Mouse (Mus musculus): ENCODE data around the gene Atp6ap1. TPM values are rescaled to one million over a fixed set of nuclear protein-coding genes. Genes with fewer than 3 reads are reported as not detected.

The Atp6ap1 gene
- polyA plus RNA-seq, 1 experiment from 2014 or later, result 90.6 TPM

DNA sequence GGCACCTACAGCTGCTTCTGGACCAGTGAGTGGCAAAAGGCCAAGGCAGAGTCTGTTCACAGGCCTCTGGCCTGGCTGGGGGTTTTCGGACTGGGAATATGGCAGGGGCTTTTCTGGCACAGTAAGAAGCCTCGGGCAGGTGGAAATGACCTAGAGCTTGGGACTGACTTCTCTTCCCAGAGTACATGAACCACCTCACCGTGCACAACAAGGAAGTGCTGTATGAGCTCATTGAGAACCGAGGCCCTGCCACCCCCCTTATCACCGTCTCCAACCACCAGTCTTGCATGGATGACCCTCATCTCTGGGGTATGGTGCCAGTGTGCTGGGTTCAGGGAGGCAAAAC, 13.8 kb upstream of the Atp6ap1 start:
- peak overlapping the region; percentile 55 for H3K4me3 ChIP-seq (ENCODE audit: low read depth, low read length)
- WGBS (ENCODE audit: insufficient replicate concordance), result 55% methylated on average over 5 of the region's 5 CpGs
- no peak for ATAC-seq (replicated peaks; ENCODE audit: insufficient number of reproducible peaks, low FRiP score, low TSS enrichment)

DNA sequence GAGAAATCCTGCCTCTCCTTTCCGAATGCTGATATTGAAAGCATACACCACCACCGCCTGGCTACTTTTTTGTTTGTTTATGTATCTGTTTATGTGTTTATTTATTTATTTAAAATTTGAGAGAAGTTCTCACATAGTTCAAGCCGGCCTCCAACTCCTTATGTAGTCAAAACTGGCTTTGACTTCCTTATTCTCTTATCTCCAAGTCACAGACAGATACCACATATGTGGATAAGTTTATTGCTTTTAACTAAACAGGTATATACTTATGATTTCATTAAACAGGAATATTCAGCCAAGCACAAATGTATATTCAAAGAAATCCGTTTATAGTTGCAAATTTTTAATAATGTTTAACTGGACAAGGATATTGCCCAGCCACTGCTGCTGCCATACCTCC, 3.5 kb upstream of the Atp6ap1 start:
- no peaks in the 10 kb centered on the region for H3K27me3 ChIP-seq (ENCODE audit: control insufficient read depth, insufficient read depth, low read length)
- no peak overlapping the region for H3K27ac ChIP-seq (ENCODE audit: low read depth, low read length)
- no peaks in the 10 kb centered on the region; the same call in 1 of the 2 replicates for H3K36me3 ChIP-seq (ENCODE audit: control insufficient read depth, insufficient read depth, low read length)
- H3K9ac ChIP-seq (ENCODE audit: low read depth, low read length), result no peak overlapping the region
- 64% methylated on average over 4 of the region's 4 CpGs for WGBS (ENCODE audit: insufficient replicate concordance)
- H3K4me3 ChIP-seq (ENCODE audit: low read depth, low read length), result no peak overlapping the region
- H3K9me3 ChIP-seq (replicated peaks; ENCODE audit: control insufficient read depth, low read length), result no peaks in the 10 kb centered on the region
- H3K4me2 ChIP-seq, result no peak overlapping the region
- no peak for ATAC-seq (replicated peaks; ENCODE audit: insufficient number of reproducible peaks, low FRiP score, low TSS enrichment)
- 0 out of 2 replicates have a peak, but pooled peaks cover 3% of the 10 kb centered on the region for H3K4me1 ChIP-seq (ENCODE audit: control insufficient read depth, insufficient read depth, low read length)

More for the DNA sequence above, 13.8 kb upstream of the Atp6ap1 start:
- H3K27ac ChIP-seq (ENCODE audit: low read depth, low read length), result peak overlapping the region; percentile 78
- no peaks in the 10 kb centered on the region for H3K9me3 ChIP-seq (replicated peaks; ENCODE audit: control insufficient read depth, low read length)
- peak overlapping the region; percentile 79 for H3K4me2 ChIP-seq
- H3K4me1 ChIP-seq (ENCODE audit: control insufficient read depth, insufficient read depth, low read length), result peaks cover 2% of the 10 kb centered on the region; the same call in 1 of the 2 replicates
- H3K36me3 ChIP-seq (ENCODE audit: control insufficient read depth, insufficient read depth, low read length), result no peaks in the 10 kb centered on the region
- H3K27me3 ChIP-seq (ENCODE audit: control insufficient read depth, insufficient read depth, low read length), result no peaks in the 10 kb centered on the region
- H3K9ac ChIP-seq (ENCODE audit: low read depth, low read length), result peak overlapping the region; percentile 73

DNA sequence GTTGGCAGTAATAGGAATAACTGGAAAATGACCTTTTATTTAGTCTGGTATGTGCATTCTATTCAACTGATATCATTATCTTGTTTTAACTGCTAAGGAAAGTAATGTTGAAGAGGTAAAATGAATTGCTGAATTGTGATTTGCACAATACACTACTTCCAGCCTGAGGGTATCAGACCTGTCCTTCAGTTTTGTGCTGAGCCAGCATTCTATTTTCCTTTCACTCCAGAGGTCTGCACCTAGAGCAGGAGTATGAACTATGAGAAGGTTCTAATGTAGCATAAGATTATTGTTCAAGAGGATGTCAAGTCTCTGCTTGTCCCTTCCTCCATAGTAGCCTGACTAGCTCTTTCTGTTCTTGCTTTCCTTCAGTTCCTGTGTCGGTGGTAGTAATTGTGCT, 1.5 kb downstream of the Atp6ap1 start:
- Histone ChIP-seq H3K9ac (ENCODE audit: low read depth, low read length) (no peak overlapping the region), H3K27ac (ENCODE audit: low read depth, low read length) (no peak overlapping the region), H3K4me3 (ENCODE audit: low read depth, low read length) (no peak overlapping the region), H3K9me3 (replicated peaks; ENCODE audit: control insufficient read depth, low read length) (no peaks in the 10 kb centered on the region), H3K4me1 (ENCODE audit: control insufficient read depth, insufficient read depth, low read length) (0 out of 2 replicates have a peak, but pooled peaks cover 3% of the 10 kb centered on the region), H3K27me3 (ENCODE audit: control insufficient read depth, insufficient read depth, low read length) (no peaks in the 10 kb centered on the region), H3K36me3 (ENCODE audit: control insufficient read depth, insufficient read depth, low read length) (peaks cover 5% of the 10 kb centered on the region), H3K4me2 (no peak overlapping the region)
- ATAC-seq (replicated peaks; ENCODE audit: insufficient number of reproducible peaks, low FRiP score, low TSS enrichment), result no peak
- WGBS (ENCODE audit: insufficient replicate concordance), result 74% methylated on average over 1 of the region's 1 CpGs

DNA sequence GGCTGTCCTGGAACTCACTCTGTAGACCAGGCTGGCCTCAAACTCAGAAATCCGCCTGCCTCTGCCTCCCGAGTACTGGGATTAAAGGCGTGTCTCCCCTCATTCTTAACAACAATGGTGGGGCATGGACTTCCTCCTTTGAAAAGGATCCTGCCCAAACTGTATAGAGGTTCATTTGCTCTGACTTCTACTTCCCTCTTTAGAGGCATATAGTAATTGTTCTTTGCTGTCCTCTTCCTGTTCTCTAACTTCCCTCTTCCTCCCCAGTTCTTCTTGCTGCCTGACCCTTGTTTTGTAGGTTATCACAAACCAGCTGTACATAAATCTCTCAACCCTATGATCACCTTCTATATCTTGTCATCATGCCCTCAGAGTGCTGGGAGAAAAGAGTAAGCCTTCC, 2.8 kb downstream of the Atp6ap1 start:
- Histone ChIP-seq H3K27ac (ENCODE audit: low read depth, low read length) (no peak overlapping the region), H3K9ac (ENCODE audit: low read depth, low read length) (no peak overlapping the region), H3K4me2 (no peak overlapping the region), H3K36me3 (ENCODE audit: control insufficient read depth, insufficient read depth, low read length) (peaks cover 5% of the 10 kb centered on the region), H3K27me3 (ENCODE audit: control insufficient read depth, insufficient read depth, low read length) (no peaks in the 10 kb centered on the region), H3K9me3 (replicated peaks; ENCODE audit: control insufficient read depth, low read length) (no peaks in the 10 kb centered on the region), H3K4me1 (ENCODE audit: control insufficient read depth, insufficient read depth, low read length) (0 out of 2 replicates have a peak, but pooled peaks cover 3% of the 10 kb centered on the region), H3K4me3 (ENCODE audit: low read depth, low read length) (no peak overlapping the region)
- WGBS (ENCODE audit: insufficient replicate concordance), result 86% methylated on average over 3 of the region's 3 CpGs
- ATAC-seq (replicated peaks; ENCODE audit: insufficient number of reproducible peaks, low FRiP score, low TSS enrichment), result no peak

DNA sequence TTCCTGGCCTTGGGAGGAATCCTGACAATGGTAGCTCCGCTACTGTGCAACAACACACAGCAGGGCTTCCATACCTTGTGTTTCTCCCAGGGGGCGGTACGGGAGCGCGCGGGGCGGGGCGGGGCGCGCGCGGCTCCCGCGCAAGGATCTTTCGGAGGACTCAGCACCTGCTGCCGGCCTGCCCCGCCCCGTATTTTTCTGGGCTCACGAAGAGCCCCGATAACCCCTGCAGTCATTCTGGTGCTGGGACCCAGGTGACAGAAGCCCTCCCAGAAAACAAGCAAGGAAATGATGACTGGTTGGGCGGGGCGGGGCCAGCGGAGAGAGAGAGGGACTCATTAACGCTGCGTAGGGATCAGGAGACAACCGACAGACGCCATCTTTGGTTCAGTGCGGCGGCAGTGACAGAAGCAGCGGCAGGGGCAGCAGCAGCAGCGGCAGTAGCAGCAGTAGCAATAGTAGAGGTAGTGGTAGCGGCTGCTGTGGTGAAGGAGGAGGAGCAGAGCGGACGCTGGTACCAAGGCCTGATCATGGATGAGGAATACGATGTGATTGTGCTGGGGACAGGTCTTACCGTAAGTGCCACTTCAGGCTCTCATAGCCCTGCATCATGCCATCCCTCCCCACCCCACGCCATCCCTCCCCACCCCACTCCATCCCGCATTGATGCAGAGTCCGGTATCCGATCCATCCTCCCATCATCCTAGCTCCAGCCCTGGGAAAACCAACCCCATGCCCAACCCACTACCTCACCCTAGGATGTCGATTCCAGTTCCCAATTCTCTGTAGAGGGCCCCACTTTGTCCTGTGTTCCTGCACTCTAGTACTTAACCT, 8.2 kb downstream of the Atp6ap1 start, which contains the start of gene Gdi1:
Gene Gdi1 (plus strand): TSS at position 132 of the 834 bp plus-strand sequence.
- peak; percentile 78 for ATAC-seq (replicated peaks; ENCODE audit: insufficient number of reproducible peaks, low FRiP score, low TSS enrichment)
- Histone ChIP-seq H3K27ac (ENCODE audit: low read depth, low read length) (peak within 1 kb of the TSS; percentile 90), H3K4me3 (ENCODE audit: low read depth, low read length) (peak within 1 kb of the TSS; percentile 62), H3K9me3 (replicated peaks; ENCODE audit: control insufficient read depth, low read length) (no peaks in the 10 kb centered on the region), H3K36me3 (ENCODE audit: control insufficient read depth, insufficient read depth, low read length) (peaks cover 8% of the 10 kb centered on the region), H3K4me2 (peak within 1 kb of the TSS; percentile 72), H3K27me3 (ENCODE audit: control insufficient read depth, insufficient read depth, low read length) (no peaks in the 10 kb centered on the region), H3K4me1 (ENCODE audit: control insufficient read depth, insufficient read depth, low read length) (no peaks in the 10 kb centered on the region), H3K9ac (ENCODE audit: low read depth, low read length) (peak within 1 kb of the TSS; percentile 77)
- 12% methylated on average over 39 of the region's 41 CpGs for WGBS (ENCODE audit: insufficient replicate concordance)

DNA sequence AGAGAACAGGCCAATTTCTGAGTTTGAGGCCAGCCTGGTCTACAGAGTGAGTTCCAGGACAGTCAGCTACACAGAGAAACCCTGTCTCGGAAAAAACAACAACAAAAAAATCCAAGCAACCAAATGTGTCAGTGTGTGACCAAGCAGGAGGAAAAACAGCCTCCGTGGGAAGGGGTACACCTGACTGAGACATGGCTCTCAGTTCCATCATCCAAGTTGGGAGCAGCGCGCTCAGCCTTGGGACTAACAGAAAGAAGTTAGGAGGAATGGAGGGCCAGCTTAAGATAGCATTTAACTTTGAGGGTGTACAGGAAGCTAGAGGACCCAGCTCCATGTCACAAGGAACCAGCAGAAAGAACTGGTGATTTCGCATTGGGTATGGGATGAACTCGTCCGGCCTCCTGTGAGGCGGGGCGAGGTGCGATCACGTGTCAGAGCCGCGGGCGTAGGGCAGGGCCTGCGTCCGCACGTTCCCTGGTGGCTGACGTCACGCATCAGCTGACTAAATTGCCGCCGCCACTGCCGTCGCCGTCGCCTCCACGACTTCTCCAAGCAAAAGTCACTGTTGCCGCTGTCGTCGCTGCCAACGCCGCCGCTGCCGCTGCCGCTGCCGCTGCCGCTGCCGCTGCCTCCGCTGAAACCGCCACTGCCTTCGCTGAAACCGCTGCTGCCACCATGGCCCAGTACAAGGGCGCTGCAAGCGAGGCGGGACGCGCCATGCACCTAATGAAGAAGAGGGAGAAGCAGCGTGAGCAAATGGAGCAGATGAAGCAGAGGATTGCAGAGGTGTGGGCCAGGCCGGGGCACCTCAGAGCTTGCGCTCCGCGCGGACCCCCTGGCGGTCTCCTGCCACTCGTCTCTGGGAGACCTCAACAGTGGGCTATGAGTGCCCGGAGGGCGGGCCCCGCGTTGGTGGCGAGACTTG, 15.9 kb downstream of the Atp6ap1 start, which contains the start of gene Fam50a:
Gene Fam50a (plus strand): TSS at position 494 of the 925 bp plus-strand sequence.
- H3K9ac ChIP-seq (ENCODE audit: low read depth, low read length), result peak within 1 kb of the TSS; percentile 77
- H3K36me3 ChIP-seq (ENCODE audit: control insufficient read depth, insufficient read depth, low read length), result peaks cover 3% of the 10 kb centered on the region; the same call in 1 of the 2 replicates
- peak within 1 kb of the TSS; percentile 82 for H3K27ac ChIP-seq (ENCODE audit: low read depth, low read length)
- no peaks in the 10 kb centered on the region for H3K27me3 ChIP-seq (ENCODE audit: control insufficient read depth, insufficient read depth, low read length)
- no peaks in the 10 kb centered on the region for H3K9me3 ChIP-seq (replicated peaks; ENCODE audit: control insufficient read depth, low read length)
- H3K4me3 ChIP-seq (ENCODE audit: low read depth, low read length), result peak within 1 kb of the TSS; percentile 65
- ATAC-seq (replicated peaks; ENCODE audit: insufficient number of reproducible peaks, low FRiP score, low TSS enrichment), result peak; percentile 94
- H3K4me1 ChIP-seq (ENCODE audit: control insufficient read depth, insufficient read depth, low read length), result no peaks in the 10 kb centered on the region
- WGBS (ENCODE audit: insufficient replicate concordance), result 15% methylated on average over 59 of the region's 59 CpGs
- H3K4me2 ChIP-seq, result peak within 1 kb of the TSS; percentile 74

DNA sequence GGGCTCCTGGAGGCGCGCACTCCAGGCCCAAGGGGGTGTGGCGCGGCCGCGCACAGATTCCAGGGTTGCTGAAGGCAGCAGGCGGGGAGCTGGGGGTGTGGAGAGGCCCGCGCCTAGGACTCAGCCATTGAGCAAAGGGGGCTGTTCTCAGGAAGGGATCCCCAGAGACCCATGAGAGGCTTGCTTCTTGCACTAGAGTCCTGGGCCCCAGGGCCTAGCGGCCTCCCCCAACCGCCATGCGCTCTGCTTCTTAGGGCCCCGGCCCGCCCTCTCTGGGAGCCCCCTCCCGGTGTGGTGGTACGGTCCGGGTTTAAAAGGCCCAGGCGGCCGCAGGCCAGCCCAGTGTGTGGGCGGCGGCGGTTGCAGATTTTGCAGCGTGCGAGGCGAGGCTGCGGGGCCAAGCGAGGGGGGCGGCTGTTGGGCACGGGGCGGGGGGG, 31.8 kb downstream of the Atp6ap1 start, which contains the start of gene Plxna3:
Gene Plxna3 (plus strand): TSS at position 342 of the 437 bp plus-strand sequence.
- Histone ChIP-seq H3K9ac (ENCODE audit: low read depth, low read length) (peak within 1 kb of the TSS; percentile 78), H3K27me3 (ENCODE audit: control insufficient read depth, insufficient read depth, low read length) (0 out of 2 replicates have a peak, but pooled peaks cover 4% of the 10 kb centered on the region), H3K9me3 (replicated peaks; ENCODE audit: control insufficient read depth, low read length) (no peaks in the 10 kb centered on the region), H3K4me2 (peak within 1 kb of the TSS; percentile 70), H3K4me3 (ENCODE audit: low read depth, low read length) (peak within 1 kb of the TSS; percentile 45), H3K27ac (ENCODE audit: low read depth, low read length) (no peak within 1 kb of the TSS), H3K4me1 (ENCODE audit: control insufficient read depth, insufficient read depth, low read length) (no peaks in the 10 kb centered on the region), H3K36me3 (ENCODE audit: control insufficient read depth, insufficient read depth, low read length) (no peaks in the 10 kb centered on the region)
- WGBS (ENCODE audit: insufficient replicate concordance), result 7% methylated on average over 16 of the region's 30 CpGs
- ATAC-seq (replicated peaks; ENCODE audit: insufficient number of reproducible peaks, low FRiP score, low TSS enrichment), result peak; percentile 85

DNA sequence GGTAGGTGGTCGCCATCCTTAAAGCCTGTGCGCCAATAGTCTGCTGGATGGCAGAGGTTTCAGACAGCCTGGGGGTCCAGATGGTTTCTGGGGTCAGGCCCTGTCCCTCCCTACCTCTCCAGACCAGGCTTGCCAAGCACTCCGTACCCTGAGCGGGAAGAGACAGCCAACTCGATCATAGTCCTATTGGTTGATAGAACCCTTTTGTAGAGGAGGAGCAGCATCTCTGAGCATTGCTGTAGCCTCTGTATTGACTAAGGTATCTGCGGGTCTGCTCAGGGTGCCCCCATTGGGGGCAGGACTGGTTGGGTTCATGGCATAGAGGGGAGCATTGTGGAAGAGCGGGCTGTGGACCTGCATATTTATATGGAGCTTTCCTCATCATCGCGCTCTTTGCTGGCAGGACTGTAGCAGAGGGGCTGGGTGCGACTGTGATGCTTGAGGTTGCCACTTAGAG, 32.3 kb downstream of the Atp6ap1 start:
- peak overlapping the region; percentile 70 for H3K4me2 ChIP-seq
- H3K4me1 ChIP-seq (ENCODE audit: control insufficient read depth, insufficient read depth, low read length), result no peaks in the 10 kb centered on the region
- WGBS (ENCODE audit: insufficient replicate concordance), result 26% methylated on average over 10 of the region's 10 CpGs
- H3K36me3 ChIP-seq (ENCODE audit: control insufficient read depth, insufficient read depth, low read length), result no peaks in the 10 kb centered on the region
- peak overlapping the region; percentile 45 for H3K4me3 ChIP-seq (ENCODE audit: low read depth, low read length)
- H3K27ac ChIP-seq (ENCODE audit: low read depth, low read length), result no peak overlapping the region
- ATAC-seq (replicated peaks; ENCODE audit: insufficient number of reproducible peaks, low FRiP score, low TSS enrichment), result no peak
- 0 out of 2 replicates have a peak, but pooled peaks cover 4% of the 10 kb centered on the region for H3K27me3 ChIP-seq (ENCODE audit: control insufficient read depth, insufficient read depth, low read length)
- H3K9me3 ChIP-seq (replicated peaks; ENCODE audit: control insufficient read depth, low read length), result no peaks in the 10 kb centered on the region
- H3K9ac ChIP-seq (ENCODE audit: low read depth, low read length), result peak overlapping the region; percentile 78
